Mouse (Mus musculus): ENCODE data around the gene Gm9837.

DNA sequence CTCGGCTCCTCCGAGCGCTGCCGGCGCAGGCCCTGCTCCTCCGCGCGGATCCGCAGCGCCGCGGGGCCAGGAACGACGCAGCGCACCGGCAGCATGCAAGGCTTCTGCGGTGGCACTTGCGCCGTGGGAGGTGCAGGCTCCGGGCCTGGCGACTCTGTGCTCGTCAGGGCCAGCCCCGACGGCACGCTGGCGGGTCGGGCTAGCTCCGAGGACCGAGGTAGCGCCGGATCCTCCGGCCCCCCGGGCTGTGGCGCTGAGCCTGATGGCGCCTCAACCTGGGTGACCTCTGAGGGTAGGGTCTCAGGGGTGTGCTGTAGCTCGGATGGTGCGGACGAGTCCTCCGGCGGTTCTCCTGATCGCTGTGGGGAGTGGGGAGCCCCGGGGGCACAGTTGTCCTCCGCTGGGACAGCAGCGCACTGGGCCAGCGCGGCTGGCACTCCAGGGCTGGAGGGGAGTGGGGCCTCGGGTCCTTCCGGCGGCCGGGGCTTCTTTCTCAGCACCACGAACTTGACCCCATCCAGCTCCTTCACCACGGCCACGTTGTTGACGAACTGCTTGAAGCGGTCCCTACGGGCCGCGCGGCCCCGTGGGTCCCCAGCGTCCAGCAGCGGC lies 9.0 kb upstream of the Gm9837 start:
- no peak for TF ChIP-seq CTCF (IDR thresholded peaks at IDR 0.05; ENCODE audit: low read depth, low read length)
- TF ChIP-seq POLR2A (IDR thresholded peaks at IDR 0.05; ENCODE audit: borderline replicate concordance, low read depth, low read length), result no peak

Data from bone marrow macrophage, adult 2 months (primary cell).